Mouse (Mus musculus): Measurements from ENCODE around the gene Ntrk1.
A peak's percentile ranks its signal among the peaks of the same experiment; 100 is the strongest.

Ntrk1 gene

DNA sequence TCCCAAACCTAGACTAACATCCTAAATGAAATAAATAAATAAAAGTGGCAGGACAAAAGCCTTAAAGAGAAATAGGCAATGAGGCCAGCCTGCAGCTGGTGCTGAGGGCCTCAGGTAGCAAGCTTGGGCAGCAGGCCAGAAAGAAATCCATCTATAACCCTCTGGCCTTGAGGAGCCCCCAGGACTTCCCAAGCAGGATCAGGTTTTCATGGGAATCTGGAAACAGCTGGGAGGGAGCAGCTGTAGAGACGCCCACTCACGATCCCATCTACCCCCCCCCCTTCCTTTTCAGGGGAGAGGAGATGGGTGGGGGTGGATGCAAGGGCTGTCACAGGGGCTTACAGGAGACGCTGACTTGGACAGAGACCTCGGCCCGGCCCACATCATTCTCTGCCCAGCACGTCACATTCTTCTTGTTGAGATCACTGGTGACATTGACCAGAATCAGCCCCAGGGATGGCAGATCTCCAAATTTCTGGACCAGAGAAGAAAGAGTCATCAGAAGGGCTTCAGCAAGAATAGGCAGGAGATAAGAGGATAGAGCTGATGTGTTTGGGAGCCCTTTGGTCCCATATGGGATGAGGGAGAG lies 9.2 kb downstream of the Ntrk1 start:
- no peak for DNase-seq (ENCODE audit: low read depth, low spot score)

DNA sequence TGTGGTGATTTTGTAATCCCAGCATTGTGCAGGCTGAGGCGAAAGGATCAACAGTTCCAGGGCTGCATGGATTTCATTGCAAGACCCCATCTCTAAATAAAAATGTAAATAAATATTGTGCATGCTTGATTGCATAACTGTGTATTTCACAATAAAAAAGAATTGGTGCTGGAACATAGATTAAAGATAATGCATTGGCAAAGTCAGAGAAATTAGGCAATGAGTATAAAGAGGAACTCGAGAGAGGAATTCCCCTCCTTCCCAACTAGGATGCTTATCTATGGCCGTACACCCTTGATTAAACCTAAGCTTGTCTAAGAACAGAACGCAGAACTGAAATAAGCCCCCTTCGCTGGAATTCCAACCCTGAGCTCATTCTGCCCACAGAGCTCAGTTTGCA lies 9.8 kb downstream of the Ntrk1 start:
- DNase-seq (ENCODE audit: low read depth, low spot score) = no peak

DNA sequence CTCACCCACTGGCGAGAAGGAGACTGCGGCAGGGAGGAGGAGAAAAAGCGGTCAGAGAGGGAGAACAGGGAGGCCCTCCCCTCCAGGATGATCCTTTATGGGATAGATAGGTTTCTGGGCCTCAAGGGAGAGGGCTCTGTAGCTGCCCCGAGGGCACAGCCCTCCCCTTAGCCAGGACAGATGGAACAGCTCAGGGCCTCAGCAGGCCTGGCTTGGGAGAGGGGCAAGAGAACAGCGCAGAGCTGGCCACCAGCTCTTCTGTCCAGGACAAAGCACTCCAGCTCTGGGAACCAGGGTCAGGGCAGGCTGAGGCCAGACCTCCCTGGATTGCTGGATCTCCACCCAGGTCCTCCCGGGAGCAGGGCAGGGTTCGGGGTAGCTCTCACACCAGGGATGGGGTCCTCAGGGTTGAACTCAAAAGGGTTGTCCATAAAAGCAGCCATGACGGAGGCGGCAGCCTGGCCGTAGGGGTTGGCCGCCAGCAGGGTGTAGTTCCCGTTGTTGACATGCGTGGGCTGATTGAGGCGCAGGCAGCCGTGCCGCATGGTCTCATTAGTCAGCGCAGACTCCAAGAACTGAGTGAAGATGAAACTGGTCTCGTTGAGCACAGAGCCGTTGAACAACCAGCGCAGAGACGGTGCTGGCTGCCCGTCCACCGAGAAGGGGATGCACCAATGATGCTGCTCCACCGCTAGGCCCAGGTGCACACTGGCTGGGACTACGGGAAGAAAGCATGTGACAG lies 11.5 kb downstream of the Ntrk1 start:
- DNase-seq (ENCODE audit: low read depth, low spot score) = peak; percentile 14

DNA sequence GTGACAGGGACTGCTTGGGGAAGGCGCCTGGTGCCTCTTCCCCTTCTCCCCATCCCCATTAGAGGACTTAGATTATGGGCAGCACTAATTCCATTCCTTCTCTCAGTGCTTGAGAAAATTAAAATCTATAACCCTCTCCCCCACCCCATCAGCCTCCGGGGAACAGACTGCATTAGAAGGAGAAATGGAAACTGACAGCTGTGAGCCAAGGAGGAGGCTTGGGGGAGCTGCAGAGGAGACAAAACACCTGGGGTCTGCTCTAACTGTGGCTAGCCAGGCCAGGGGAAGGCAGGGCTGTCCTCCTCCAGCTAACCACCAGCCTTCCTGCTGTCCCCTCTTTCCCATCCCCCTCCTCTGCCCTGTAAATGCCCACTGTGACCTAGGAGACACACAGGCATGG lies 15.9 kb downstream of the Ntrk1 start:
- no peak for DNase-seq (ENCODE audit: low read depth, low spot score)

DNA sequence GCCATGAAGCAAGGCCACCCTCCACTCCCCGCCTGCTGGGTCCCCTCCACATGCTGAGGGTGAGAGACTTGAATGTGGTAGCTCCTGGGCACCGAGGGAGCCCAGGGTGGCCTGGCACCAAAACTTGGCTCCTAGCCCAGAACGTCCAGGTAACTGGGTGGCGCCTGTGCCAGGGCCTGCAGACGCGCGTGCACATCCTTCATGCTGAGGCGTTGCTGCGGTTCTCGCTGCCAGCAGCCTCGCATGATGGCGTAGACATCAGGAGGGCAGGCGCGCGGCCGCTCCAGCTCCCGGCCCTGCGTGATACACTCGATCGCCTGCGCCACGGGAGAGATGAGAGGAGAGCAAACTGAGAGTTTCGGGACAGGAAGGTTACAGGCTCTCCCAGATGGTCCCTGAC lies 16.7 kb downstream of the Ntrk1 start:
- DNase-seq (ENCODE audit: low read depth, low spot score) = no peak

DNA sequence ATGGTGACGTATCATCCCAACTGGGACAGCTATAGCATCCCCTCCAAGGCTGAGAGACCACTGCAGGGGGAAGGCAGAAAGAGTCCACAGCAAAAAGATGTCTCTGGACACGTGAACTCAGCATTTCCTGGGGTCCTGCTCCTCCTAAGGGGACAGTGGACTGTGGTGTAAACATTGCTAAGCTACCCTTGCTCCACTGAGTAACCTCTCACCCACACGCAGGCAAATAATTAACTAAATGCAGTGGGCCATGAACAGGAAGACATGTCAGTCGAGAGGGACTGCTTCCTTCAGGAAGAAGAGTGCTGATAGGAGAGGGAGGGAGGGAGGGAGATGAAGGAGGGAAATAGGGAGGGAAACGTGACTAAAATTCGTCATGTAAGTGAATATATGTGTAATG lies 23.9 kb downstream of the Ntrk1 start:
- no peak for DNase-seq (ENCODE audit: low read depth, low spot score)

DNA sequence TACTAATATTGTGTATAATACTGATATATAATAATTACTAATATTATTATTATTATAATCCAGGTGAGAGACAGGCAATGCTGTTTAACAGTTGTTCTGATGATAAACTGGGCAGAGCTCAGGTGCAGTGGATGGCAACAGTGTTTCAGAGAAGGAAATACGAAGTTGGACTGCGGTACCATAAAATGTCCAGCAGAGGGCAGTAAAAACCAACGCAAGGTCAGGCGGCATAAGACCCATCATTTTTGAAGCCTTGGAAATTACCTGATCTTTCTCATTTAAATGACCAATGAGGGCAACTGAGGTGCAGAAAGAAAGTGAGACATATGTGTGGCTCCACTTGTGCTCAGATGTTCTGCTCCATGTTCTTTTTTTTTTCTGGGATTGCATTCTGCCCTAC lies 24.7 kb downstream of the Ntrk1 start:
- DNase-seq (ENCODE audit: low read depth, low spot score) = peak; percentile 61

DNA sequence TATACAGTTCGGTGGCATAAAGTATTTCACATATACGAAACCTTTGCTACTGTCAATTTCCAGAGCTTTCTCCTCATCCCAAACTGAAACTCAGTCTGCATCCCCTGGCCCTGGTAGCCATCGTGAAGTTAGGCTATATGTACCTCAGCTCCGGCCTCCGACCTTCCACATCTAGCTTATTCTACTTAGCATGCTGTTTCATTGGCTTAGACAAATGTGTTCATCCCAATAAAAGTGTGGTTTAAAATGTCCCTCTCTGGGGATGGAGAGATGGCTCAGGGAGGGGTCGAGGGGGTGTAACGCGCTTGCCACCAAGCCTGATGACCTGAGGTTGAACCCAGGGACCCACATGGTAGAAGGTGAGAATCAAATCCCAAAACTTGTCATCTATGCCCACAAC lies 25.5 kb downstream of the Ntrk1 start:
- DNase-seq (ENCODE audit: low read depth, low spot score) = no peak

DNA sequence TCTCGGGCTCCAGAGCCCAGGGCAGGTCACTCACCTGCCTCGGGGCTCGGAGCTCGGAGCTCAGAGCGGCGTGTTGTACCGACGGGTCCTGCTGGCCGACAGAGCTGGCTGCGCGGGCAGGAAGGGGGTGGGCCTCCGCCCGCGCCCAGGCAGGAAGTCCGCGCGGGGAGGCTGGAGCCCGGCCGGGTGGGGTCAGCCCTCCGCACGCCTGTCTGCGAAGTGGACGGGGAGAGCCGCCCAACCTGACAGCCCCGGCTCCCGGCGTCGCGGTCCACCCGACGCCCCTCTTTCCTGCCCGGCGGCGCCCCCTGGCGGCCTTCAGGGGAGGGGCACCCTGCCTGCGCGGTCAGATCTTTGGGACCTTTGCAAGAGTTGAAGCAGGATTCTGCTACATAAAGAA lies 26.1 kb downstream of the Ntrk1 start:
- peak; percentile 56 for DNase-seq (ENCODE audit: low read depth, low spot score)

DNA sequence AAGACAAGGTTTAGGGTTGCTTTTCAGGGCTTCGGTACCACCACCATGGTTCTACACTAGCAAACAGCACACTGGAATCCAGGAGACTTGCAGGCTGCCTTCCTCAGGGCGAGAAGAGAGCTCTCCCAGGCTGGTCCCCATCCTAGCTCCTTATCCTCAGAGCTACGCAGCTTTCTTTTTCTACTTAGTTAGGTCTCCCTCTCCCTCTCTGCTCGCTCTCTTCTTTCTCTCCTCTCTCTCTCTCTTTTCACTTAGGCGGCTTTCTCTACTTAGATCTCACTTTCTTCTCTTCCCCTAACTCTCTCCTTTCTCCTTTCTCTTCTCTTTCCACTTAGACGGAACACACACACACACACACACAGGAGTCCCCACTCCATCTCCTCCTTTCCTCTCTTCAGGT lies 26.5 kb downstream of the Ntrk1 start:
- DNase-seq (ENCODE audit: low read depth, low spot score) = no peak

DNA sequence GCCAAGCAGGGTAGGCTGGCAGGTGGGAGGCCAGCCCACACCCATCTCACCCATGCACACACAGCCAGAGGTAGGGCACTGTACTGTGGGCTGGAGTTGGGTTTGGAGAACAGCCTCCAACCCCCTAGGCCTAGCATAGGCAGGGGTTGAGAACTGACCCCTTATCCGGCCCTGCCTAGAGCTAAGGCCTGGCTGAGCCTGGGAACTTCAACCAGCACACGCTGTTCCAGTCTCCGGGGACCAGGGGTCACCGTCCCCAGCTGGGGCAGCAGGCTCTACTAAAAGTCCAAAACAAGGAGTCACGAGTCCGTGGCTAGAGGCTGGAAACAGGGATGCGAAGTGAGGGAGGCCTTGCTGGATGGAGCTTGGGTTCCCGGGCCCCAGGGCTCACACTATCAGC lies 27.2 kb downstream of the Ntrk1 start:
- no peak for DNase-seq (ENCODE audit: low read depth, low spot score)

DNA sequence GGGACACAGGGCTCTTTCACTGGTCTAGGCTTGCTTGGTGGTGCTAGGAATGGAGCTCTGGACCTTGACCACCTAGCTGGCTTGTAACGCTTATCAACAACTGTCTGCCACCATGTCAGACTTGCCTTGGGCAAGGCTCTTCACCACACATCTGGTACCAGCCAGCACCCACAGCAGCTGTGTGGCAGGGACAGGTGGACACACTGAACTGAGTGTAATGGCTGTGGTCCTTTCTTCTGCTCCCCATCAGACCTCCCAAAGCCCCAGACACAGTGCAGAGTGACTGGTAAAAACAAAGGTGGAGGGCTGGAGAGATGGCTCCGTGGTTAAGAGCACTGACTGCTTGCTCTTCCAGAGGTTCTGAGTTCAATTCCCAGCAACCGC lies 28.7 kb downstream of the Ntrk1 start:
- DNase-seq (ENCODE audit: low read depth, low spot score) = no peak

DNA sequence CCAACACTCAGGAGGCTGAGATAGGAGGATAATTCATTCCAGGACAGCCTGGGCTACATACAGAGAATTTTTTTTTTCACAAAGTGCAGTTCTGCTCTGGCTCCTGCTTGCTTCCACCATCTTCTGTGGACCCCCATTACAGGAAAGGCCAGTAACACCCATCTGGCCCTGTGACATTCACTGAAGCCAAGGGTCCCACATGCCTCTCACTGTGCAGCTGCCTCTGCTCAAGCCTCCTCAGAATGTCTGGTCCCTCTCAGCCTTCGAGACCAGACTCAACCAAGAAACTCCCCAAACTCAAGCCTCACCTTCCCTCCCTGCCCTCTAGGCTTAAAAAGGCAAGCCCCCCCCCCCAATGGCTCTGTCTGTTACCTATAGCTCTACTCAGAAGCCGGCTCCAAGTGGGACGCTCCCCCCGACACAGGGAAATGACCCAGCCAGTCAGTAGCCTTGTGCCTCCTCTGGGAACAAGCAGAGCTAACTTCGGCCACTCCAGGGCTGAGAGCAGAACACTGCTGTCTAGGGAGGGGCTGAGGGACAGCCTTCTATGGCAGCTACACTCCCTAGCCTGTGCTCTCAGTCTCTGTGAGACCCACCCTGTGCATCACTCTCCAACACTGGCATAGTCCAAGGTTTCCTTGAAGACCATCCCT lies 29.2 kb downstream of the Ntrk1 start:
- DNase-seq (ENCODE audit: low read depth, low spot score) = no peak

DNA sequence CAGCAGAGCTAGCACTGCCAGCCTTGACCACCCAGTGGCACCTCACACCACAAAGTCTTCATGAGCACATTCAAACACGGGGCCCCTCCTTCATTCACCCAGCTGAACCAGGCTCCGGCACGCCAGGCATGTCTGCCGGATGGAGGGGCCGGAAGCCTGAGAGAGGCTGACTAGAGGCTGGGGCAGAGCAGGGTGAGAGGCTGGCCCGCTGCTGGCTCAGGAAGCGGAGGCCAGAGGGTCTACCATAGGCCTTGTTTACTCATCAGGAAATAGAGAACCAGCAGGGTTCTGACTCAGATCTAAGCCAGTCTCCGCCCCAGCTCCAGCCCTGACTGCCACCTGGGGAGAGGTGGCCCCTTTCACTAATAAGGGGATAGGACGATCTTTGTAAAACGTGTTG lies 29.9 kb downstream of the Ntrk1 start:
- DNase-seq (ENCODE audit: low read depth, low spot score) = no peak

DNA sequence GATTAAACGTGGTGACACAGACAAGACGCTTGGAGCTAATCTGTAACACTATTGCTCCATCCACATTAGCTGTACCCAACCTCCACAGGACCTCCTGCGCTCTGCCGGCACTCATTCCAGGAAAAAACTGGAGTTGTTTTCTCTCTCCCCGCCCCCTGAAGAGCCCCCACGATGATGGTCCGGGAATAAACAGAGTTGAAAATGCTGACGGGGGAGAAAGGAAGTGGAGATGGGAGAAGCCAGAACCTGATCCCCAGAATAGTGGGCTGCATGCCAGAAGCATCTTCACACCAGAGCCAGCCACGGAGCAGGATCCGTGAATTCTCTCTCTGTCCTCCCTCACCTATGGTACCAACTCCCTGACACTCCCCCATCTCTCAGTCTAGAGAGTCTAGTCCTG lies 30.5 kb downstream of the Ntrk1 start:
- DNase-seq (ENCODE audit: low read depth, low spot score) = no peak

DNA sequence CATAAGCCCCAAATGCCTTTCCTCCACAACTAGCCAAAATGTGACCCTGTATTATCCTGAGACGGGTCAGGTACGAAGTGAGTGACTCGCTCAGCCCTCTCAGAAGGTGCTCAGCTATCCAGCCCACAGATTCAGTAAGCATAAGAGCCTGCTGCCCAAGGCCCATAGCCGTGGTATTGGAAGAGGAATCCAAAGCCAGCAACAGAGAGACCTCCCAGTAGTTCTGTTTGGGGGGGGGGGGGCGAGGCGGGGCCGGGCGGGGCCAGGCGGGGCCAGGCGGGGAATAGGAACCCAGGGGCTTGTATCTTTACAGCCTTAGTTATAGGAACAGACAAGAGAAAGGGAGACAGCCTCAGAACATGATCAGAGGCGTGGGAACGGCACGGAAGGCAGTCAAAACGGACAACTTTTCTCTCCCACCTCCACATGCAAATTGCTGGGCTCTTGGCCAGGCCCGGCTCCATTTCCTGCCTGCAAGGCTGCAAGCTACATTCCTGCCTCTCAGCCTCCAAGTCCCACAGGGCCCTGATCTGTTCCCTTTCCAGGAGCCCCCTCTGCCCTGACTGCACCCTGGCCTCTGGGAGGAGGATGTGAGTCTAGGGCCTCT lies 31.2 kb downstream of the Ntrk1 start:
- no peak for DNase-seq (ENCODE audit: low read depth, low spot score)

DNA sequence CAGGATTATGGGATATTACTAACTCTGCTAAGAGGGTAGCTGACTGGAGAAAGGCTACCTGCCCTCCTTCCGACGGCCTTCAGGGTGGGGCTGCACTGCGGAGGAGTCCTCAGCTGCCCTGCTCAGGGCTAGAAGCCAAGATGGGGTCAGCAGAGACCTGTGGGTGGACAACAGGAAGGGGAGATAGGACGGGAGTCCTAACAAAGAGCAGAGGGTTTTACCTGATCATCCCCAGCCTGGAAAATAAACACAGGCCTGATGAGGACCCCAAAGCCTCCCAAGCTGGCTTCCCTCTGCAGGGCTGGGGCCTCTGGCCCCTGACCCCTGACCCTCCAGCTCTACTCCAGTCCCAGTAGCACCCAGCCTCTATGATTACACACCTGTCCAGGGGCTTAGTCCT lies 31.8 kb downstream of the Ntrk1 start:
- DNase-seq (ENCODE audit: low read depth, low spot score) = no peak

DNA sequence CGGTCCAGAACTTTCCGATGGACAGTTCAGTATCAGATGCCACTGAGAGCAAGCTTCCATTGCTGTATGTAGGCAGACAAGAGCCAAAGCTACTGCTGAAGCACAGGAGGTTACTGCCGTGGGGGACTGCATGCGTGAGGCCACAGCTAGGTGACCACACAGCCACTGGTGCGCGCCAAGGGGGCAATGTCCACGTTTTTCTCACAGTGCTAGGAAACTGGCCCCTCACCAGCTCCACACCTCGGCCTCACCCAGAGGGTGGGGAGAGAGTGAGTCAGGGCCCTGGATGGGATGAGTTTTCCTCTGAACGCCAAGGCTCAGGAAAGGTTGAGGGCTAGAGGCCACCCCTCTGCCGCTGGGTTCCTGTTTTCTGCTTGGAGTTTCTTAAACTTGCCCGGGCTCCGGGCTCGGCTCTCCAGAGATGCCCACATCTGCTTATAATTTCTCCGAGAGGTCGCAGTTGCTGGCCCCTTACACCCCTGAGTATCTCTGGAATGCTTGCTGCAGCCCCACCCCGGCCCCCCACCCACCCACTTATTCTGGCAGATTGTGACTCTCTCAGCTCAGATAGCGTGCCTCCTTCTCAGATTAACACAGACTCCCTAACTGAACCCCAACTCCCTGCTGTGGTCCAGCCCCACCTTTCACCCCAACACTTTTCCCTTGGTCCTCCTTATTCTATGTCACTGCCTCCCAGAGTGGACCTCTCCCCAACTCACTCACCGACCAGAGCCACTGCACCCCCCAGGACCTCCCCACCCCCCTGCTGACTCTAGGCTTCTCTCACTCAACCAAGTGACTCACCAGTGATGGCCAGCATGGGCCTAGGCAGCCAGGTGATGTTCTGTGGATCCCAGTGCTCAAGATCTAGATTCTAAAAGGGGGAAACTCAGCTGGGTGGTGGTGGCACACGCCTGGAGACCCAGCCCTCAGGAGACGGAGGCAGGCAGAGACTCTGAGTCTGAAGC lies 33.3 kb downstream of the Ntrk1 start:
- no peak for DNase-seq (ENCODE audit: low read depth, low spot score)

DNA sequence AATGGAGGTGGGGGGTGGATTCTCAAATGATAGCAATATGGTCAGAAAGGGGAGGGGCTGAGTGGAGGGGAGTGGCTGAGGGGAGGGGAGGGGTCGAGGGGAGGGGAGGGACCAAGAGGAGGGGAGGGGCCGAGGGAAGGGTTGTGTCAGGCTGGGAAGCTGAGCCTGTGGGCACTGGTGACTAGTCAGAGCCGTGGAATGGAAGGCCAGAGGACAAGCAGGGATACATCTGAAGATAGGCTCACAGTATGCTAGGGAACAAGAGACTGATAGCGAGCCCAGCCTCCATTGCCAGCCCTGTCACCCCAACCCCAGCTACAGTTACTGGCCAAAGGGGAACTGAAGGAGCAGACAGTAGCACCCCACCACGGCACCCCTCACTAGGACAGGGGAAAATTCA lies 36.3 kb downstream of the Ntrk1 start:
- DNase-seq (ENCODE audit: low read depth, low spot score) = no peak

DNA sequence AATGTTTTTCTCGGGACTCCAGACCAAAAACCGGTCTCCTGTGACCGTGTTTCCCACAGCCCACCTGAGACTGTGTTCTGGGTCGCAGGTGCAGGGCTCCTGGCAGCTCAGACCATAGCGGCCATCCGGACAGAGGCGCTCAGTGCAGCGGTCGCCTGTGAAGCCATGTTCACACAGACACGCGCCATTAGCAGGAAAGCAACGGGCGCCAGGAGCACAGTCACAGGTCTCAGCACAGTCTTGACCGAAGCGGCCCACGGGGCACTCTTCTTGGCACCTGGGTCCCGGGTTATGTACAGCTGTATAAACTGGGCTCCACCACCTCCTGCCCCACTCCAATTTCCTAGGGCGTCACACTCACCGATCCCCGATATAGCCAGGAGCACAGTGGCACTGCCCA lies 38.5 kb downstream of the Ntrk1 start:
- DNase-seq (ENCODE audit: low read depth, low spot score) = no peak

DNA sequence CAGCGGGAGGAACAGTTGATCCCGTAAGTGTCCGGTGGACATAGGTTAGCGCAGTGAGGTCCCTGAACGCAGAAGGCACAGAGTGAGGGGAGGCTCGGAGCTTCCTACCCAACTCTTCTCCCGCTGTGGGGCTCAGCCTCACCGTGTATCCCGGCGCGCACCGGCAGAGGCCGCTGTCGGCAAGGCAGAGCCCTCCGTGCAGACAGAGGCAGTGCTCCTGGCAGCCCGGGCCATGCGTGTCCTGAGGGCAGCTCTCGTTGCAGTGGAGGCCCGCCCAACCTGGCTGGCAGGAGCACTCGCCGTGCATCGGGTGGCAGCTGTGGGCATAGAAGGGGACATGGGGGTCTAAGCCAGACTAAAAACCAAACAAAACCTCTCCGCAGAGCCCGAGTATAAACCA lies 39.0 kb downstream of the Ntrk1 start:
- DNase-seq (ENCODE audit: low read depth, low spot score) = peak; percentile 70

DNA sequence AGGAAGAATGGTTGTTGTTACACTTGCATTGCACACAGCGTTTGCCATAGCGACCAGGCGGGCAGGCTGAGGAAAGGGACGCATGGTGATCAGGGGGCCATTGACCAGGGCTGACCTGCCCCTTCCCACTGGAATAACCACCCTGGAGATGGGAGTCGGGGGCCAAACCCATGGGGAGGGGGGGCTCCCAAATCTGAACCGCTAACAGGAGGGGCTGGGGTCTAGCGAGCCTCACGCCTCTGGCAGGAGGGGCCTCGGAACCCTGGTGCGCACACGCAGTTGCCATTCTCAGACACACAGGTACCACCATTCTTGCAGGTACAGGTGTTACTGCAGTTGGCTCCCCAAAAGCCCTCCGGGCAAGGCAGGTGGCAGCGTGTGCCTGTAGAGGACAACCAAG lies 41.1 kb downstream of the Ntrk1 start:
- no peak for DNase-seq (ENCODE audit: low read depth, low spot score)
